Mouse (Mus musculus) lung, embryonic 14.5 days (tissue): ENCODE measurements at regions not wholly inside any gene's neighbourhood (a gene's known extent, or its start where the extent isn't known, plus 50 kb on each side); places are given as distances from the start of the nearest gene placed in this dataset.

Experiments
- ATAC-seq: fragments of 200-750 bp; cut with Nextera tagmentation; 2 replicates; pipeline ENCODE4 v1.8.0; 2017; ENCODE audit warnings: mild to moderate bottlenecking, moderate TSS enrichment, moderate library complexity; ENCODE audit not compliant: insufficient read depth
- DNase-seq: peaks from one replicate; pipeline ENCODE4 v3.0.0-alpha.2; 2015
- H3K27ac ChIP-seq: fragments of 300-500 bp; sonication (generic); 2 replicates; pipeline ENCODE4 v1.5.1; 2014; ENCODE audit warnings: low read depth, mild to moderate bottlenecking, moderate library complexity
- H3K27me3 ChIP-seq: fragments of 300-500 bp; sonication (generic); 2 replicates; pipeline ENCODE4 v1.6.1; 2014; ENCODE audit warnings: low read length, control low read depth; ENCODE audit not compliant: insufficient read depth
- H3K36me3 ChIP-seq: fragments of 300-500 bp; sonication (generic); 2 replicates; pipeline ENCODE4 v1.6.1; 2014; ENCODE audit warnings: control low read depth; ENCODE audit not compliant: insufficient read depth
- H3K4me1 ChIP-seq: fragments of 300-500 bp; sonication (generic); 2 replicates; pipeline ENCODE4 v1.6.1; 2014; ENCODE audit warnings: antibody characterized with exemption, control low read depth; ENCODE audit not compliant: insufficient read depth
- H3K4me2 ChIP-seq: fragments of 300-500 bp; sonication (generic); 2 replicates; pipeline ENCODE4 v1.6.1; 2014; ENCODE audit warnings: mild to moderate bottlenecking
- H3K4me3 ChIP-seq: fragments of 300-500 bp; sonication (generic); 2 replicates; pipeline ENCODE4 v1.5.1; 2014; ENCODE audit warnings: low read depth, low read length
- H3K9ac ChIP-seq: fragments of 300-500 bp; sonication (generic); 2 replicates; pipeline ENCODE4 v1.6.1; 2014
- H3K9me3 ChIP-seq: fragments of 300-500 bp; sonication (generic); 2 replicates; pipeline ENCODE4 v1.6.1; 2016; ENCODE audit warnings: low read depth, low read length, control low read depth
- CTCF ChIP-seq: IDR thresholded peaks from 2 replicates; pipeline ENCODE4 v1.5.1; 2016; ENCODE audit warnings: antibody characterized with exemption, low read depth
- WGBS: fragments of 180-500 bp; shearing (Covaris S2); extraction: QIAGEN DNeasy Blood & Tissue Kit; methylation state at CpG from one replicate; pipeline ENCODE4 v1.1.7; 2014; 5-methylcytosine and 5-hydroxymethylcytosine counted together

GRCm38 (mm10) chr10:122578209-122579001 is 100.2 kb upstream of the Ppm1h start:
- Histone ChIP-seq H3K36me3 (no peaks in the 10 kb centered on the region), H3K4me1 (no peaks in the 10 kb centered on the region), H3K27ac (no peak overlapping the region), H3K9me3 (no peaks in the 10 kb centered on the region), H3K4me2 (no peak overlapping the region), H3K9ac (no peak overlapping the region), H3K27me3 (no peaks in the 10 kb centered on the region), H3K4me3 (no peak overlapping the region)
- peak; percentile 38 for DNase-seq
- peak; percentile 41 for ATAC-seq
- peak; percentile 41 for TF ChIP-seq CTCF
- 56% methylated on average over 24 of the region's 24 CpGs for WGBS

- WGBS: 83% methylated on average over 7 of the region's 7 CpGs
- DNase-seq: no peak
- H3K27me3 ChIP-seq: no peaks in the 10 kb centered on the region
- ATAC-seq: no peak
- H3K36me3 ChIP-seq: no peaks in the 10 kb centered on the region
- H3K4me2 ChIP-seq: no peak overlapping the region
- no peak overlapping the region for H3K27ac ChIP-seq
- no peaks in the 10 kb centered on the region for H3K4me1 ChIP-seq
- no peaks in the 10 kb centered on the region for H3K9me3 ChIP-seq
- TF ChIP-seq CTCF: peak; percentile 43; the same call in 1 of the 2 replicates
- no peak overlapping the region for H3K9ac ChIP-seq
- H3K4me3 ChIP-seq: no peak overlapping the region
Measured at GRCm38 (mm10) chr10:122581096-122581495, 97.5 kb upstream of the Ppm1h start.

GRCm38 (mm10) chr10:122587541-122587940 is 91.0 kb upstream of the Ppm1h start:
- ATAC-seq (no peak), DNase-seq (no peak)
- no peaks in the 10 kb centered on the region for H3K4me1 ChIP-seq
- WGBS: 72% methylated on average over 3 of the region's 3 CpGs
- TF ChIP-seq CTCF: no peak
- H3K36me3 ChIP-seq: no peaks in the 10 kb centered on the region
- no peaks in the 10 kb centered on the region for H3K27me3 ChIP-seq
- H3K9ac ChIP-seq: no peak overlapping the region
- no peaks in the 10 kb centered on the region for H3K9me3 ChIP-seq
- no peak overlapping the region for H3K27ac ChIP-seq
- H3K4me2 ChIP-seq: no peak overlapping the region
- H3K4me3 ChIP-seq: no peak overlapping the region

- no peak for ATAC-seq
- DNase-seq: no peak
- no peak for TF ChIP-seq CTCF
- H3K27me3 ChIP-seq: no peaks in the 10 kb centered on the region
- no peaks in the 10 kb centered on the region for H3K4me1 ChIP-seq
- 83% methylated on average over 2 of the region's 2 CpGs for WGBS
- H3K27ac ChIP-seq: no peak overlapping the region
- no peak overlapping the region for H3K4me3 ChIP-seq
- H3K9ac ChIP-seq: no peak overlapping the region
- no peaks in the 10 kb centered on the region for H3K9me3 ChIP-seq
- no peaks in the 10 kb centered on the region for H3K36me3 ChIP-seq
- H3K4me2 ChIP-seq: no peak overlapping the region
Measured at GRCm38 (mm10) chr10:122599511-122599910, 79.1 kb upstream of the Ppm1h start.

GRCm38 (mm10) chr10:122602394-122602793 is 76.2 kb upstream of the Ppm1h start:
- 53% methylated on average over 6 of the region's 6 CpGs for WGBS
- DNase-seq (no peak), ATAC-seq (no peak)
- H3K4me2 ChIP-seq: no peak overlapping the region
- TF ChIP-seq CTCF: no peak
- no peaks in the 10 kb centered on the region for H3K9me3 ChIP-seq
- no peaks in the 10 kb centered on the region for H3K36me3 ChIP-seq
- H3K4me3 ChIP-seq: no peak overlapping the region
- H3K27ac ChIP-seq: no peak overlapping the region
- no peaks in the 10 kb centered on the region for H3K27me3 ChIP-seq
- no peaks in the 10 kb centered on the region for H3K4me1 ChIP-seq
- no peak overlapping the region for H3K9ac ChIP-seq

- WGBS: 65% methylated on average over 1 of the region's 1 CpGs
Measured at GRCm38 (mm10) chr10:122603960-122604359, 74.6 kb upstream of the Ppm1h start.

GRCm38 (mm10) chr10:122613281-122613680 is 65.3 kb upstream of the Ppm1h start:
- ATAC-seq (no peak), DNase-seq (no peak)
- Histone ChIP-seq H3K9me3 (no peaks in the 10 kb centered on the region), H3K4me2 (no peak overlapping the region), H3K4me1 (no peaks in the 10 kb centered on the region), H3K9ac (no peak overlapping the region), H3K36me3 (no peaks in the 10 kb centered on the region), H3K27me3 (no peaks in the 10 kb centered on the region), H3K4me3 (no peak overlapping the region), H3K27ac (no peak overlapping the region)
- TF ChIP-seq CTCF: no peak
- 70% methylated on average over 2 of the region's 2 CpGs for WGBS

More at GRCm38 (mm10) chr10:122603960-122604359, 74.6 kb upstream of the Ppm1h start:
- Histone ChIP-seq H3K9ac (no peak overlapping the region), H3K4me3 (no peak overlapping the region), H3K27ac (no peak overlapping the region), H3K27me3 (no peaks in the 10 kb centered on the region), H3K4me2 (no peak overlapping the region), H3K9me3 (no peaks in the 10 kb centered on the region), H3K36me3 (no peaks in the 10 kb centered on the region), H3K4me1 (no peaks in the 10 kb centered on the region)
- no peak for ATAC-seq
- no peak for TF ChIP-seq CTCF
- no peak for DNase-seq

- Histone ChIP-seq H3K4me3 (no peak overlapping the region), H3K27me3 (no peaks in the 10 kb centered on the region), H3K4me1 (no peaks in the 10 kb centered on the region), H3K9me3 (no peaks in the 10 kb centered on the region), H3K4me2 (no peak overlapping the region), H3K9ac (no peak overlapping the region), H3K36me3 (no peaks in the 10 kb centered on the region), H3K27ac (no peak overlapping the region)
- no peak for ATAC-seq
- no peak for DNase-seq
- no peak for TF ChIP-seq CTCF
- WGBS: 66% methylated on average over 2 of the region's 2 CpGs
Measured at GRCm38 (mm10) chr10:122613891-122614290, 64.7 kb upstream of the Ppm1h start.
